Mouse (Mus musculus) brain, embryonic 14.5 days (tissue): ENCODE results near the gene Fkbp4.

Source experiments
- CTCF ChIP-seq: fragments of 200-500 bp; IDR thresholded peaks from 2 replicates; pipeline ENCODE4 v1.5.1; 2012; ENCODE audit warnings: inconsistent platforms, mild to moderate bottlenecking, moderate library complexity, borderline replicate concordance; ENCODE audit not compliant: insufficient read depth, insufficient read length; ENCODE audit errors: extremely low read depth
- POLR2A ChIP-seq: fragments of 200-500 bp; IDR thresholded peaks from 2 replicates; pipeline ENCODE4 v1.6.1; 2012; ENCODE audit warnings: mild to moderate bottlenecking, inconsistent platforms, borderline replicate concordance; ENCODE audit not compliant: poor library complexity, insufficient read depth, insufficient read length, severe bottlenecking; ENCODE audit errors: extremely low read depth

- no peak for TF ChIP-seq CTCF
- no peak for TF ChIP-seq POLR2A
Observed at GRCm38 (mm10) chr6:128425046-128425445, 13.4 kb downstream of the Fkbp4 start.
